Mouse (Mus musculus): ENCODE measurements around the gene Sgce.

Gene Sgce

GRCm38 (mm10) chr6:4647351-4647750 lies 99.7 kb downstream of the Sgce start:
- DNase-seq (ENCODE audit: low spot score): no peak

GRCm38 (mm10) chr6:4642068-4642467 lies 104.9 kb downstream of the Sgce start:
- no peak for DNase-seq (ENCODE audit: low spot score)

- no peak for DNase-seq (ENCODE audit: low spot score)
These were observed 112.2 kb downstream of the Sgce start for GRCm38 (mm10) chr6:4634804-4635203.

- no peak for DNase-seq (ENCODE audit: low spot score)
These were observed 113.8 kb downstream of the Sgce start for GRCm38 (mm10) chr6:4633189-4633588.

- DNase-seq (ENCODE audit: low spot score): no peak
These were observed 115.5 kb downstream of the Sgce start for GRCm38 (mm10) chr6:4631464-4631863.
